8 mouse cellular contexts compared by ENCODE assay signal in the genomic region with DNA sequence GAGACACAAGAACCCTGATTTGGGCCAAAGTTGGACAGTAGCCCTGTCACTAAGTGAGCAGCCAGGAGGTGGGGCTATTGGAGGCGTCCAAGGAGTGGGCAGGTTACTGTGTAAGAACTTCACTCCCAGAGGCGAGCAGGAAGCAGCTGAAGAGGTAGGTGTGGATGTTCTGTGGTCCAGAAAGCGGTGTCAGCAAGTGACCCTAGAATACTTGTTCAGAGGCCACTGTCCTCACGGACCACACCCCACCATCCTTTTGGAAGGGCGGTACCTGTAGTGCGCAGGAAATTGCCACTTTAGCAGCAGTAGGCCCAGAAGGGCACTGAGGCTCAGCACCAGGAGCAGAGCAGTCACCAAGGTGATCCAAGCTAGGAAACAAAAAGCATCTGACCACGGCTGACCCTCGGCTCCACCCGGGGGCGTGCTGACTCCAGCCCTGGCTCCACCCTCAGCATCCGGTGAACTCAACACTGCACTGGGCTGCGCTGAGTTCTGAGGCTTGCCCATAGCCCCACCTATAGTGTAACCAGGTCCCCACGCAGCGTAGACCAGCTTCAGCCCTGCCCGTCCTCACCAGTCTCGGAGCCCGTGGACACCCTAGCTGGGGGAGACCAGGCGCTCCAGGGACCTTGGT. TPM values are rescaled to one million over a fixed set of nuclear protein-coding genes. Genes with fewer than 3 reads are reported as not detected.
DNase-seq lines count a peak whose midpoint lies in the region; ATAC-seq and TF ChIP-seq lines count a peak whose summit lies in the region.

No protein-coding gene starts in this region.

- ATAC-seq in intestine, embryonic 15.5 days: peak; percentile 77
- ATAC-seq in liver, embryonic 16.5 days (ENCODE audit: low read depth): no peak
- peak; percentile 84 for ATAC-seq in neural tube, embryonic 15.5 days (ENCODE audit: low FRiP score)

- H3K4me1 ChIP-seq in ES-E14 (ENCODE audit: control insufficient read depth in 2 of 2, insufficient read depth in 2 of 2, low read length in 2 of 2, poor library complexity in 1 of 2): peaks cover 0 to 12% of the 10 kb centered on the region in 2 experiments; a peak in 3 of 4 replicates
- peaks cover 15% of the 10 kb centered on the region for H3K4me1 ChIP-seq in intestine, embryonic 15.5 days (replicated peaks)
- no peaks in the 10 kb centered on the region for H3K4me1 ChIP-seq in liver, embryonic 16.5 days (ENCODE audit: control insufficient read depth, low read depth, low read length)
- H3K4me1 ChIP-seq in neural tube, embryonic 15.5 days: peaks cover 17% of the 10 kb centered on the region

- no peaks in the 10 kb centered on the region for H3K27me3 ChIP-seq in intestine, embryonic 15.5 days (replicated peaks)
- H3K27me3 ChIP-seq in liver, embryonic 16.5 days (ENCODE audit: control insufficient read depth, insufficient read depth, low read depth, low read length): no peaks in the 10 kb centered on the region
- 0 out of 2 replicates have a peak, but pooled peaks cover 3% of the 10 kb centered on the region for H3K27me3 ChIP-seq in neural tube, embryonic 15.5 days (replicated peaks)

- 23% methylated on average over 18 of the region's 18 CpGs for WGBS in intestine, embryonic 15.5 days
- 56% methylated on average over 18 of the region's 18 CpGs for WGBS in liver, embryonic 16.5 days (ENCODE audit: insufficient replicate concordance)
- WGBS in neural tube, embryonic 15.5 days: 16% methylated on average over 18 of the region's 18 CpGs

- peak overlapping the region; percentile 88 for H3K4me2 ChIP-seq in intestine, embryonic 15.5 days (replicated peaks)
- peak overlapping the region; percentile 28 for H3K4me2 ChIP-seq in liver, embryonic 16.5 days (ENCODE audit: low read depth, low read length)
- H3K4me2 ChIP-seq in neural tube, embryonic 15.5 days: peak overlapping the region; percentile 93

- H3K36me3 ChIP-seq in ES-E14 (ENCODE audit: control insufficient read depth, insufficient read depth, low read length, poor library complexity, severe bottlenecking): no peaks in the 10 kb centered on the region
- no peaks in the 10 kb centered on the region for H3K36me3 ChIP-seq in intestine, embryonic 15.5 days
- H3K36me3 ChIP-seq in liver, embryonic 16.5 days (ENCODE audit: control insufficient read depth, insufficient read depth): no peaks in the 10 kb centered on the region
- H3K36me3 ChIP-seq in neural tube, embryonic 15.5 days: no peaks in the 10 kb centered on the region

- in situ Hi-C loops in ES-E14 (cut with MboI; ENCODE audit: low sequenced_read_pairs in 2 of 2, unreplicated experiment in 2 of 2): no loop called here

- 0 out of 2 replicates have a peak overlapping the region, but pooled peaks have one; percentile 17 for H3K9ac ChIP-seq in ES-E14 (ENCODE audit: insufficient read depth, low read depth, low read length, poor library complexity, severe bottlenecking)
- peak overlapping the region; percentile 46; the same call in 1 of the 2 replicates for H3K9ac ChIP-seq in intestine, embryonic 15.5 days
- no peak overlapping the region for H3K9ac ChIP-seq in liver, embryonic 16.5 days (ENCODE audit: low read depth, low read length)
- peak overlapping the region; percentile 53 for H3K9ac ChIP-seq in neural tube, embryonic 15.5 days (replicated peaks)

- no peaks in the 10 kb centered on the region for H3K9me3 ChIP-seq in ES-E14 (ENCODE audit: control insufficient read depth, insufficient read depth, low read depth, low read length)
- no peaks in the 10 kb centered on the region for H3K9me3 ChIP-seq in intestine, embryonic 15.5 days
- H3K9me3 ChIP-seq in liver, embryonic 16.5 days (replicated peaks; ENCODE audit: control insufficient read depth, low read length): no peaks in the 10 kb centered on the region
- H3K9me3 ChIP-seq in neural tube, embryonic 15.5 days (replicated peaks): no peaks in the 10 kb centered on the region

- peak overlapping the region; percentile 55 to 57 for H3K4me3 ChIP-seq in ES-E14 (ENCODE audit: insufficient read depth in 1 of 2, low read depth in 1 of 2, low read length in 2 of 2, poor library complexity in 1 of 2, severe bottlenecking in 1 of 2)
- H3K4me3 ChIP-seq in intestine, embryonic 15.5 days (replicated peaks): peak overlapping the region; percentile 40
- H3K4me3 ChIP-seq in liver, embryonic 16.5 days (ENCODE audit: low read depth, low read length): peak overlapping the region; percentile 16; the same call in 1 of the 2 replicates
- peak overlapping the region; percentile 42 for H3K4me3 ChIP-seq in neural tube, embryonic 15.5 days (replicated peaks)

- no peak overlapping the region for H3K27ac ChIP-seq in ES-E14 (ENCODE audit: insufficient read depth, low read depth, low read length, poor library complexity, severe bottlenecking)
- H3K27ac ChIP-seq in intestine, embryonic 15.5 days: no peak overlapping the region
- no peak overlapping the region for H3K27ac ChIP-seq in liver, embryonic 16.5 days (ENCODE audit: low read length)
- no peak overlapping the region for H3K27ac ChIP-seq in neural tube, embryonic 15.5 days (replicated peaks)

- no peak for DNase-seq in ES-E14 (ENCODE audit: low read depth, low spot score)
- peak; percentile 56 for DNase-seq in brain, adult 2 months (ENCODE audit: low read depth, low spot score)
- peak; percentile 47 for DNase-seq in gastrocnemius, postnatal 25 days
- no peak for DNase-seq in spleen, postnatal 14 days (ENCODE audit: low spot score in 2 of 2)
- no peak for DNase-seq in frontal cortex, postnatal 36 days (ENCODE audit: low spot score in 2 of 2)

TF ChIP-seq in ES-E14, 5 proteins besides CTCF, POLR2A, EP300 and RAD21:
- TF ChIP-seq CHD2 (IDR thresholded peaks at IDR 0.05; ENCODE audit: low read depth, low read length) (no peak), ZNF384 (IDR thresholded peaks at IDR 0.05; ENCODE audit: low read depth, low read length) (no peak), MAFK (IDR thresholded peaks at IDR 0.05; ENCODE audit: insufficient read depth, low read depth, low read length) (no peak), HCFC1 (IDR thresholded peaks at IDR 0.05; ENCODE audit: borderline replicate concordance, insufficient read depth, low read length) (no peak), ZC3H11A (IDR thresholded peaks at IDR 0.05; ENCODE audit: borderline replicate concordance, low read depth, low read length) (no peak)

RNA-seq across cellular contexts. Expression of a gene that starts 8.7 kb away (rescaled TPM):
- total RNA-seq in ES-E14 (2012; rRNA removed): 296 and 322 TPM in 2 replicates
- total RNA-seq in gastrocnemius, postnatal 25 days (2021): 1 to 10 TPM in 1 of 2 experiments, under 1 TPM in 1; 0.91 to 1.1 TPM
- polyA plus RNA-seq in intestine, embryonic 15.5 days (2015; fragmentation: Nextera tagmentation; extraction: Ambion mirVana): 223 and 226 TPM in 2 replicates
- 149 and 164 TPM in 2 replicates for polyA plus RNA-seq in liver, embryonic 16.5 days (2015; fragmentation: Nextera tagmentation; extraction: Ambion mirVana)
- 23.4 and 79.0 TPM in 2 replicates for polyA plus RNA-seq in neural tube, embryonic 15.5 days (2015; fragmentation: Nextera tagmentation; extraction: Ambion mirVana)

RNA-seq across cellular contexts. Expression of a gene that starts 11.4 kb away (rescaled TPM):
- total RNA-seq in ES-E14 (2012; rRNA removed): not detected in 2 replicates
- not detected for total RNA-seq in gastrocnemius, postnatal 25 days (2021)
- 0.30 and 0.31 TPM in 2 replicates for polyA plus RNA-seq in intestine, embryonic 15.5 days (2015; fragmentation: Nextera tagmentation; extraction: Ambion mirVana)
- polyA plus RNA-seq in liver, embryonic 16.5 days (2015; fragmentation: Nextera tagmentation; extraction: Ambion mirVana): 6.1 and 7.3 TPM in 2 replicates
- polyA plus RNA-seq in neural tube, embryonic 15.5 days (2015; fragmentation: Nextera tagmentation; extraction: Ambion mirVana): 0.12 and 0.43 TPM in 2 replicates

RNA-seq across cellular contexts. Expression of a gene that starts 18.0 kb away (rescaled TPM):
- total RNA-seq in ES-E14 (2012; rRNA removed): 33.4 and 36.0 TPM in 2 replicates
- 10 to 100 TPM in 1 of 2 experiments, 1 to 10 TPM in 1; 8.0 to 10.3 TPM for total RNA-seq in gastrocnemius, postnatal 25 days (2021)
- polyA plus RNA-seq in intestine, embryonic 15.5 days (2015; fragmentation: Nextera tagmentation; extraction: Ambion mirVana): 178 and 197 TPM in 2 replicates
- polyA plus RNA-seq in liver, embryonic 16.5 days (2015; fragmentation: Nextera tagmentation; extraction: Ambion mirVana): 79.5 and 85.1 TPM in 2 replicates
- polyA plus RNA-seq in neural tube, embryonic 15.5 days (2015; fragmentation: Nextera tagmentation; extraction: Ambion mirVana): 31.2 and 49.2 TPM in 2 replicates

RNA-seq across cellular contexts. Expression of a gene that starts 36.8 kb away (rescaled TPM):
- 56.5 and 74.1 TPM in 2 replicates for total RNA-seq in ES-E14 (2012; rRNA removed)
- total RNA-seq in gastrocnemius, postnatal 25 days (2021): 10 to 100 TPM; 38.4 to 39.7 TPM
- 102 and 103 TPM in 2 replicates for polyA plus RNA-seq in intestine, embryonic 15.5 days (2015; fragmentation: Nextera tagmentation; extraction: Ambion mirVana)
- 60.9 and 64.3 TPM in 2 replicates for polyA plus RNA-seq in liver, embryonic 16.5 days (2015; fragmentation: Nextera tagmentation; extraction: Ambion mirVana)
- 99.7 and 103 TPM in 2 replicates for polyA plus RNA-seq in neural tube, embryonic 15.5 days (2015; fragmentation: Nextera tagmentation; extraction: Ambion mirVana)

RNA-seq across cellular contexts. Expression of a gene that starts 36.8 kb away (rescaled TPM):
- total RNA-seq in ES-E14 (2012; rRNA removed): 17.4 and 26.6 TPM in 2 replicates
- 1 to 10 TPM; 5.0 to 6.6 TPM for total RNA-seq in gastrocnemius, postnatal 25 days (2021)
- 4.4 and 5.1 TPM in 2 replicates for polyA plus RNA-seq in intestine, embryonic 15.5 days (2015; fragmentation: Nextera tagmentation; extraction: Ambion mirVana)
- 2.1 and 3.1 TPM in 2 replicates for polyA plus RNA-seq in liver, embryonic 16.5 days (2015; fragmentation: Nextera tagmentation; extraction: Ambion mirVana)
- polyA plus RNA-seq in neural tube, embryonic 15.5 days (2015; fragmentation: Nextera tagmentation; extraction: Ambion mirVana): 7.1 and 8.3 TPM in 2 replicates

Comparison
In these comparisons a context has a peak if more than half of its experiments do, and no peak if none do; other contexts are left out.
1. DNase-seq: peak in brain, adult 2 months (single experiment) and gastrocnemius, postnatal 25 days (single experiment); none in ES-E14 (single experiment), spleen, postnatal 14 days (0 of 2) and frontal cortex, postnatal 36 days (0 of 2).
2. H3K4me2 ChIP-seq: peak in every context shown above with its lines; median percentile 93 in neural tube, embryonic 15.5 days; 88 in intestine, embryonic 15.5 days; 28 in liver, embryonic 16.5 days.
3. Peak in every context shown above with its lines, with median percentiles within 50 percentile points of each other: H3K4me3 ChIP-seq.